Mouse (Mus musculus) layer of hippocampus, adult 2 months (tissue): Measurements from ENCODE around the gene Figla. TPM values are rescaled to one million over a fixed set of nuclear protein-coding genes. Genes with fewer than 3 reads are reported as not detected.
A peak's percentile ranks its signal among the peaks of the same experiment; 100 is the strongest.
"Not testable (repeated sequence)": the region's sequence is repeated elsewhere in the genome, so short reads cannot be mapped to it uniquely, and the experiment has no call there.

Experiments
- DNase-seq, 2 experiments: peaks; one replicate each; pipeline ENCODE4 v3.0.0; 2022; ENCODE audit warnings: low spot score in 2 of 2
- H3K27ac ChIP-seq: fragments of 200-600 bp; 2 replicates; pipeline ENCODE4 v1.8.1; 2022
- H3K4me3 ChIP-seq: fragments of 200-600 bp; 2 replicates; pipeline ENCODE4 v1.8.1; 2022; ENCODE audit warnings: mild to moderate bottlenecking
- CTCF ChIP-seq: fragments of 200-600 bp; conservative IDR thresholded peaks from 2 replicates; pipeline ENCODE4 v1.8.1; 2022; ENCODE audit warnings: antibody characterized with exemption, mild to moderate bottlenecking, moderate library complexity
- long read RNA-seq, 2 experiments: library from polyadenylated mRNA; stranded (forward); transcript quantifications; one replicate each; pipeline ENCODE4 v2.0.0; 2021; ENCODE audit warnings: borderline mapping rate in 2 of 2
- total RNA-seq, 2 experiments: library from RNA; stranded (reverse); gene quantifications; 2 replicates each; pipeline ENCODE4 v1.2.3; 2021

Gene Figla
- not detected for total RNA-seq
- long read RNA-seq, experiment 1 = 0 reads
- long read RNA-seq, experiment 2 = 0 reads

DNA sequence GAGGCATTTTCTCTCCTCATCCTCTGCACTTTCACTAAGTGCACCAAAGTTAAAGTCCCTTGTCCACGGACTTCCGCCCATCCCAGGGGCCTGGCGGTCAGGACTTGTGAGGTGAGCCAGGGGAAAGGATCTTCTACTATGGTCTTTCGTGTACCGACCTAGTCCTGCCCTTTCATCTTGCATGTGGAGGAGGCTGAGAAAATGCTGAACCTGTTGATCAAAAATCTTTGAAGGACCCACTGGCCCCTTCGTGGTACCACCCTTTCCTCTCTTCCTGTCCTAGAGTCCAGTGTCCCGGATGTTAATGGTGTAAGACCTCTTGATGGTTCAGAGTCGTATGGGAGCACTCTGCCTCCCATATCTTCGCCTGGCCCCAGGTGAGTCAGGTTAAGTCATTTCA, at the start of gene Figla:
TSS of gene Figla (plus strand) at position 301 of the 400 bp plus-strand sequence.
- Histone ChIP-seq H3K27ac (no peak within 1 kb of the TSS), H3K4me3 (no peak within 1 kb of the TSS)
- DNase-seq = no peak
- TF ChIP-seq CTCF = no peak

- Histone ChIP-seq H3K4me3 (no peak overlapping the region), H3K27ac (no peak overlapping the region)
- TF ChIP-seq CTCF = peak; percentile 41
- no peak for DNase-seq
These were observed 49.3 kb upstream of the Figla start for GRCm38 (mm10) chr6:85966686-85967085.

DNA sequence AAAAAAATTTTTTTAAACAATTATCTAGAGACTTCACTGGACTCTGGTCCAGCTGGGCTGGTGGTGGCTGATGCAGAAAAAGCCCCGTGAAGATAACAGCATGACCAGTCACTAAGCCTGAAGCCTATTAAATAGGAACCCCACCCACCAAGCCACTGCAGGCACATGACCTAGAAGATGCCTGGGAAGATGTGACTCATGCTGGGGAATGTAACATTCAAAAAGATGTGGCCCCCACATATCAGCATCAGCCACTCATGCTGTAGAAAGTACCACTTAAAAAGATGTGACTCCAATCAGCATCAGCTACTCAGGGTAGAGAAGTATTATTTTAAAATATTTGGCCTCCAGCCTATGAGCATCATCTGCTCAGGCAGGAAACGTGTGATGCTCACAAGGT, 46.1 kb upstream of the Figla start:
- Histone ChIP-seq H3K27ac (no peak overlapping the region), H3K4me3 (no peak overlapping the region)
- no peak for TF ChIP-seq CTCF
- DNase-seq = no peak

- H3K27ac ChIP-seq = no peak overlapping the region
- no peak for DNase-seq
- no peak overlapping the region for H3K4me3 ChIP-seq
- TF ChIP-seq CTCF = no peak
These were observed 43.3 kb upstream of the Figla start for GRCm38 (mm10) chr6:85972699-85973098.

DNA sequence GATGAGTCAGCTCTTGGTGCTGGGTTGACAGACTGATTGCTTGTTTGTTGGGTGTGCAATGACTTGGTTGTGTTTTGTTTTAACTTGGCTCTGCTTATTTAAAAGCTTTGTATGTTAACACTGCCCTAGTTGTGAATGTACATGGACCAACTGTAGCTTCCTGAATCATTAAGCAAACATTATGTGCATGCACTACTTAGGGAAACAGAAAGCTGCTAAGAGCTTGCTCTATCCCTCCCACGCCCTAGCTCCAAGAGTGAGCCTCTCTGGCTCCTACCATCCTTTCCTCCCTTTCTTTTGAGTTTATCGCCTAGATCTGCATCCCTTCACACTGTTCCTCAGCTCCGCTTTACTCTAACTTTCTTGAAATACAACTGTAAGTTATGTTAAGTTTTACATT, 42.6 kb upstream of the Figla start:
- DNase-seq = no peak
- TF ChIP-seq CTCF = no peak
- Histone ChIP-seq H3K4me3 (no peak overlapping the region), H3K27ac (no peak overlapping the region)

DNA sequence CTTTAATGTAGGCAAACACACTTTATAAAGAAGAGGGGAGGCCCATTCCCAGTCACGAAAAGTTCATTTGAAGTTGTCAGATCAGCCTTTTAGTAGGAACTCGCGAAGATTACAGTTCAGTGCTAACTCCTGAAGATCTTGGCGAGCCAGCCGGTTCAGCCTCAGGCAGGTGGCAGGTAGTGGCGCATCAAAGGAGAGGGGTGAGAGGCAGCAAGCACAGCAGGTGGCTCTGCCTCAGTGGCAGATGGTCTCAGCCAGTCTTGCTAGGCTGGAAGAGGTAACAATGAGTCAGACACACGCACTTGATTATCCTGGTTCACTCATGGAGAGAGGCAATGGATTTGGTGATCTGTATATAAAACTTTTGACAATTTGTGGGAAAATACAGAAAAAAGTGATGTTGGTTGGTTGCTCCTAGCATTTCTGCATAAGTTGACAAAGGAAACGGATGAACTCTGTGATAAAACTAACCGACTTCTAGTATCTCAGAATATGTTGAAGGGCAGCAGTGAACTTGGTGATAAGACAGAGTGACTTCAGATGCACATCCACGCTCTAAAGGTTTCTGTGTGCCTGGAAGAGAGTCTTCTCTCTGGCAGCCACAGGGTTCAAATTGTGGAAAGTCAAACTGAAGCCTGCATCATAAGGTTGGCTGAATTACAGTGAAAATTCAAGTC, 40.9 kb upstream of the Figla start:
- no peak overlapping the region for H3K4me3 ChIP-seq
- TF ChIP-seq CTCF = no peak
- H3K27ac ChIP-seq = no peak overlapping the region
- DNase-seq = no peak

DNA sequence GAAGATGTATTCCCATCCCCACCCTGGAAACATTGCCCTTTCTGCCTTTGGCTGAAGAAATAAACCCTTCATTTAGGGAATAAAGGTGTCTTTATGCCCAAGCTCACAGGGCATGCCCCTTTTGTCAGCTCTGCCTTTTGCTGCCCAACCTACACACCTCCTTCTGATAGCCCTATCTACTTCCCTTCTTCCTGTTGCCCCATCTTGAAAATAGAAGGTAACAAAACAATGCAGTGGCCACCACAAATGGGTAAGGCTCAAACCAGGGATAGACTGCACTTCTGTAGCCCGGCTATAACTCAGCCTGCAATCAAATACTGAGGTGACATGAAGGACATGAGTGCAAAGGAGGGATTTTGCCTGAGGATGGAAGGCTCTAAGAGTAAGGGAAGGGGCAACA, 40.2 kb upstream of the Figla start:
- TF ChIP-seq CTCF = no peak

DNA sequence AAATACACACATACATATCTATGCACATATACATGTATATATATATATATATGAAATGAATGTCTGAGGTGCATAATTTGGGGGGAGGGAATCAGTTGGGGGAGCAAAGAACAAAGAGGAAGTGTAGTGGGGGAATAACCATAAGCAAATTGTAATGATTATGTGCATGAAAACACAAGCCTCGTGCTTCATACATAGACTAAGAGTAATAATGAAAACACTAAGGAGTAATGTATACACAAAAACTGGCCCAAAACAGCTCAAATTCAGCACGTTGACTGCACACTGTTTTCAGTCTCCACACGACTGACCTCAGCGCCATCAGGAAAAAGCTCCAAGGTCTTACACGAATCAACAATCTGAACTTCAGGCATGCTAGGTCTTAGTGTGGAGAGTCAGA, 39.7 kb upstream of the Figla start:
- H3K27ac ChIP-seq = no peak overlapping the region
- H3K4me3 ChIP-seq = no peak overlapping the region
- no peak for DNase-seq
- no peak for TF ChIP-seq CTCF

More for the DNA sequence above, 40.2 kb upstream of the Figla start:
- DNase-seq = no peak
- no peak overlapping the region for H3K27ac ChIP-seq
- no peak overlapping the region for H3K4me3 ChIP-seq

DNA sequence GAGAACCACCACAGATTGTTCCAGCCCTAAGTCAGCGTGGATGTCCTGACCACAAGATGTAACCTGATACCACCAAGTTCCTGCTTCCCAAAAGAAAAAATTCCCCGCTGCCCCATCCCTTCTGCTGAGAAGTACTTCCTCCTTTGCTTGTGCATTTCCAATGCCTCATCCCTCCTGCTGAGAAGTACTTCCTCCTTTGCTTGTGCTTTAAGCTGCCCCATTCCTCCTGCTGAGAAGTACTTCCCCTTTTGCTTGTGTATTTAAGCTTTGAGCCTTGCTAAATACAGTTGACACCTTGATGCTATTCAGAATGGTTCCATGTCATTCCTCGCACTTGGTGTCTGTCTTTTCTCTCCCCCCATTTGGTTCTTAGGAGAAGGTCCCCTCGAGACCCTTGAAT, 37.2 kb upstream of the Figla start:
- not testable (repeated sequence) for DNase-seq, H3K27ac ChIP-seq, H3K4me3 ChIP-seq

- no peak for TF ChIP-seq CTCF
- DNase-seq = no peak
- no peak overlapping the region for H3K4me3 ChIP-seq
- H3K27ac ChIP-seq = no peak overlapping the region
These were observed 31.6 kb upstream of the Figla start for GRCm38 (mm10) chr6:85984351-85984750.

GRCm38 (mm10) chr6:85989570-85989969, 26.4 kb upstream of the Figla start:
- not testable (repeated sequence) for DNase-seq, H3K27ac ChIP-seq, H3K4me3 ChIP-seq

DNA sequence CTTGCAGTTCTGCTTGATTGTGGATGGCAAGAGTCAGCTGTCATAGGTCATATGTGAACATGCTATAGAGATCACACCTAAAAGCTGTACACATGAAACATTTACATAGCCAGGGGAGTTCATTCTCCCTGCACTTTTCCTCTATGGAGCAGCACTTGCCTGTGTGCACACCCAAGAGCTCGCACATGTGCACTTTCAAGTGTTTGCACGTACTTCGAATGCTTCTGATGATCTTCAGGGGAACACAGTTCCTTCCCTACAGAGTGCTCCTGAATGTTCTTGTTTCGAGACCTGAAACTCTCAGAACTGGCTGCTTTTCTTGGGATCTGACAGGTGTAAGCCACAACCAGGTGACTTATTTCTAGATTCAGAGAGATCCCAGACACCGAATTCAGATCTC, 25.2 kb upstream of the Figla start:
- DNase-seq, H3K4me3 ChIP-seq, H3K27ac ChIP-seq: not testable (repeated sequence)

- Histone ChIP-seq H3K27ac (no peak overlapping the region), H3K4me3 (no peak overlapping the region)
- TF ChIP-seq CTCF = peak; percentile 69
- DNase-seq = no peak
These were observed 12.5 kb upstream of the Figla start for GRCm38 (mm10) chr6:86003405-86003925.

DNA sequence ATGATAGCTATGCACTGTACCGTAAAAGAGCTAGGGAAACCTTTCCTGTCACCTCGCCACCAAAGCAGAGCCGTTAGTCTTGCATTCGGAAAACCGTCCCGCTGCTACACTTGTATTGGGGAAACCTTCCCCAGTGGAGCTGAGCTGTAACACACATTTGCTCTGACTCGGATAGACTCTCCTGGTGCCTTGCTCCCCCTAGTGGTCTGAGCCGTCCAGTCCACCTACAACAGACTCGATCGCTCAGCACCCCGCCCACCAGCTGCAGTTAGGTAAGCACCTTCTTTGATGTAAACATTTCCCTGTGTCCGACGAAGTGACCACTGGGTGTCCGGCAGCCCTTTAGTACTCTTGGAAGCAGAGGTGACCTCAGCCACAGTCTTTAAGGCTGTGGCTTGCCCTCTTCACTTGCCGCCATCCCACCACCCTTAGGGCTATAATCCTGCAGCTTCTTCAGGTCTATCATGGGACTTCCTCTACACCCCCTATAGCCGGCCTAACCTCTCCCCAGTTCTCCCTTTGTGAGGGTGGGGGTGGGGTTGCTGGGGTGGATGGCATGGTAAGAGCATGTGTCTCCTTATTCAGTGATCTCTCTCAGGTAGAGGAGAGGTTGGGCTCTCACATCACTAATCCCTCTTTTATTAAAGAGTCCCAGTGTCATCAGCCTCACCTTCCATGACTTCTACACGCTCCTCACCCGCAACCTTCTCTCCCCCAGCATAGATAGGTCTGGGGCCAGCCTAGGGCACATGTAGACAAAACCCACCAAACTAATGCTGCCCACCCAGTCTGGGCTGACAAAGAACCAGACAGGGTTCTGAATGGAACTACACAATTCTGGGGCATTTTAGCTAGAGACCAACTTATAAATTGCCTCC, 11.5 kb upstream of the Figla start:
- Histone ChIP-seq H3K4me3 (no peak overlapping the region), H3K27ac (no peak overlapping the region)
- TF ChIP-seq CTCF = peak; percentile 85
- peak; percentile 44 to 82 for DNase-seq
